Mouse (Mus musculus): ENCODE results near the gene Kcna10. TPM values are rescaled to one million over a fixed set of nuclear protein-coding genes. Genes with fewer than 3 reads are reported as not detected.

Gene Kcna10
- polyA plus RNA-seq, 1 experiment: not detected

DNA sequence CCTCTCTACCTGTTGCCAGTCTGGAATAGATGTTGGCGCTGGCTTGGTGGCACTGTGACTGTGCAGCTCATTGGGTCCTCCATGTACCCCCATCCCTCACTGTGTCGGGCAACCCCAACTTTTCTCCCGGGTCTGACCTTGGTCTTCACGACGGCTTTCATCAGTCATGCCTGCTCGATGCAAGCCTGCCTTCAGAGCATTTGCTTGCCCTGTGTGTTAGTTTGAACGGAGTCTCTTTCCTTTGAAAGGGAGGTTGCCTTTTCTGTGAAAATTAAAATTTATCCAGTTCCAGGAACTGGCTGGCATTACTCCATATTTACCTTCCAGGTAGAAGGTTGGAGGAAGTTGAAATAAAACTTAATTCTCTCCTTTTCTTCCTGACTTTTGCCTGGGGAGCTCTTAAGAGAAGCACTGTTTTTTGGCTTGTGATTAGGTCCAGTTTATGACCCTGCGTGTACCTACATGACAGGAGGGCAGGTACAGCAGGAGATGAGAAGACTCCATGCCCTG, 55.7 kb downstream of the Kcna10 start:
- Histone ChIP-seq H3K4me1 (ENCODE audit: control insufficient read depth, insufficient read depth, insufficient read length, low read length) (no peaks in the 10 kb centered on the region; the same call in 1 of the 2 replicates), H3K4me3 (ENCODE audit: low read depth, low read length) (no peak overlapping the region), H3K27ac (ENCODE audit: insufficient read depth, low read depth, low read length) (no peak overlapping the region), H3K36me3 (ENCODE audit: control insufficient read depth, insufficient read depth, low read length) (no peaks in the 10 kb centered on the region), H3K27me3 (ENCODE audit: control insufficient read depth, insufficient read depth, low read length) (no peaks in the 10 kb centered on the region)
- TF ChIP-seq CTCF (IDR thresholded peaks at IDR 0.05; ENCODE audit: extremely low read depth, insufficient read length, insufficient replicate concordance, low read depth, low read length) (no peak), POLR2A (IDR thresholded peaks at IDR 0.05; ENCODE audit: low read depth, low read length) (no peak)
- 71% methylated on average over 8 of the region's 8 CpGs for WGBS

DNA sequence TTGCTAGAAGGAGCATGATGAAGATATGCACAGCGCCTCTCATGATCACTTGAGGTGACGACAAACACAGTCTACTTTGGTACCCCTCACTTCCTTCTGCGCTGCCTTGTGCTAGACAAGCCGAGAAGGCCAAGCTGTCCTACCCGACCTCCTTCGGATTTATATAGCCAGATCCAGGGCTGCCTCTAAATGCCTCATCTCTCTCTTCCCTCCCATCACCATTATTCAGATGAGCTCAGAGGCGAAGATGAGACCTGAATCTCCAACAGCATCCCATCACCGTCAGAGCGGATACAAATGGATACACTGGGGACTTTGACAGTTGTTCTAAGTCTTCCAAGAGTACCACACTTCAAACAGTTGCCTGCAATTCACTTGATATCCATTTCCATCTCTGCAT, 56.8 kb downstream of the Kcna10 start, which contains the start of gene Prok1:
Prok1 (minus strand) TSS at position 101 of the 400 bp plus-strand sequence.
- Histone ChIP-seq H3K4me1 (ENCODE audit: control insufficient read depth, insufficient read depth, insufficient read length, low read length) (no peaks in the 10 kb centered on the region; the same call in 1 of the 2 replicates), H3K27ac (ENCODE audit: insufficient read depth, low read depth, low read length) (no peak within 1 kb of the TSS), H3K27me3 (ENCODE audit: control insufficient read depth, insufficient read depth, low read length) (no peaks in the 10 kb centered on the region), H3K36me3 (ENCODE audit: control insufficient read depth, insufficient read depth, low read length) (no peaks in the 10 kb centered on the region), H3K4me3 (ENCODE audit: low read depth, low read length) (no peak within 1 kb of the TSS)
- TF ChIP-seq POLR2A (IDR thresholded peaks at IDR 0.05; ENCODE audit: low read depth, low read length): no peak
- no peak for TF ChIP-seq CTCF (IDR thresholded peaks at IDR 0.05; ENCODE audit: extremely low read depth, insufficient read length, insufficient replicate concordance, low read depth, low read length)
- 92% methylated on average over 9 of the region's 9 CpGs for WGBS

DNA sequence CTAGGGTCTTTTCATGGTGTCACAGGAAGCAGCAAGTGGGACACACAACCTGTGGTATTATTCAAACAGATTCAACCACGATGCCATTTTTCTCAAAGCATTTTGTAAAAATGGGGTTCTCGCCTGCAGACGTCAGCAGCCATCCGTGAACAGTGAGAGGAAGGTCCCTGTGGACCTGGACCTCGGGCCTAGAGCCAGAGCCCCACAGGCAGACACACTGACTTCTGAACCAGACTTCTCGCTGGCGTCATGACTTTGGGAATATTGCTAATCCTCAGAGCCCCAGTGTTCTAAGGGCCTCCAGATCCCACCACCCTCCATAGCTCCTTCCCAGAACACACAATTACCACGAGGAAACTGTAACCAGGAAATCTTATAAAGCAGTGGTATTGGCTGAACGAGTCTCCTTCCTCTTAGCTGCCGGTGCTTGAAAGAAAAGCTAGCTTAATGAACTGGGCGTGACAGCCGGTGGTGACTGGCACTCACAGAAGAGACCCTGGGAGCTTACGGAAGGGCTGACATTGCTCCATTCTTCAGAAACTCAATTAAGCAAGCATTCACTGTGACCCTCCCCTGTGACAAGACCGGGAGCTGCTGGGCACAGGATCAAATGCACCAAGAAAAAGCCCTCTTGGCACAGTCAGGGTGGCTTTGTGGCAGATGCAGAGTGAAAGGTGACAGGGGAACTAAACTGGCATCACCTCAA, 58.7 kb downstream of the Kcna10 start:
- no peak overlapping the region for H3K27ac ChIP-seq (ENCODE audit: insufficient read depth, low read depth, low read length)
- WGBS: 28% methylated on average over 14 of the region's 14 CpGs
- no peaks in the 10 kb centered on the region; the same call in 1 of the 2 replicates for H3K4me1 ChIP-seq (ENCODE audit: control insufficient read depth, insufficient read depth, insufficient read length, low read length)

More for the DNA sequence above, 58.7 kb downstream of the Kcna10 start:
- no peaks in the 10 kb centered on the region for H3K27me3 ChIP-seq (ENCODE audit: control insufficient read depth, insufficient read depth, low read length)
- H3K36me3 ChIP-seq (ENCODE audit: control insufficient read depth, insufficient read depth, low read length): no peaks in the 10 kb centered on the region
- H3K4me3 ChIP-seq (ENCODE audit: low read depth, low read length): no peak overlapping the region
- no peak for TF ChIP-seq CTCF (IDR thresholded peaks at IDR 0.05; ENCODE audit: extremely low read depth, insufficient read length, insufficient replicate concordance, low read depth, low read length)
- TF ChIP-seq POLR2A (IDR thresholded peaks at IDR 0.05; ENCODE audit: low read depth, low read length): no peak

Other genes starting within 250 kb of the Kcna10 start
- gene Kcna3, start 146.9 kb upstream of the Kcna10 start, polyA plus RNA-seq (2012; rRNA removed): 2.5 and 3.9 TPM in 2 replicates
- 0.46 and 0.48 TPM in 2 replicates for gene Kcna2, start 81.9 kb upstream of the Kcna10 start, polyA plus RNA-seq (2012; rRNA removed)
- gene Cym, start 38.7 kb downstream of the Kcna10 start, polyA plus RNA-seq (2012; rRNA removed): 6.5 and 11.9 TPM in 2 replicates
- not detected in 2 replicates for gene A630076J17Rik, start 47.6 kb downstream of the Kcna10 start, polyA plus RNA-seq (2012; rRNA removed)
- gene Prok1, start 56.7 kb downstream of the Kcna10 start, polyA plus RNA-seq (2012; rRNA removed): not detected in 2 replicates
- gene Lamtor5, start 95.8 kb downstream of the Kcna10 start, polyA plus RNA-seq (2012; rRNA removed): 31.1 and 55.1 TPM in 2 replicates
- not detected in 2 replicates for gene Slc16a4, start 108.2 kb downstream of the Kcna10 start, polyA plus RNA-seq (2012; rRNA removed)
- 2.7 and 5.6 TPM in 2 replicates for gene Rbm15, start 150.6 kb downstream of the Kcna10 start, polyA plus RNA-seq (2012; rRNA removed)

Data from small intestine, adult 2 months (tissue).